Mouse (Mus musculus): ENCODE results near the gene Mmp23.
"Not testable (repeated sequence)": the region's sequence is repeated elsewhere in the genome, so short reads cannot be mapped to it uniquely, and the experiment has no call there.

Mmp23 gene

DNA sequence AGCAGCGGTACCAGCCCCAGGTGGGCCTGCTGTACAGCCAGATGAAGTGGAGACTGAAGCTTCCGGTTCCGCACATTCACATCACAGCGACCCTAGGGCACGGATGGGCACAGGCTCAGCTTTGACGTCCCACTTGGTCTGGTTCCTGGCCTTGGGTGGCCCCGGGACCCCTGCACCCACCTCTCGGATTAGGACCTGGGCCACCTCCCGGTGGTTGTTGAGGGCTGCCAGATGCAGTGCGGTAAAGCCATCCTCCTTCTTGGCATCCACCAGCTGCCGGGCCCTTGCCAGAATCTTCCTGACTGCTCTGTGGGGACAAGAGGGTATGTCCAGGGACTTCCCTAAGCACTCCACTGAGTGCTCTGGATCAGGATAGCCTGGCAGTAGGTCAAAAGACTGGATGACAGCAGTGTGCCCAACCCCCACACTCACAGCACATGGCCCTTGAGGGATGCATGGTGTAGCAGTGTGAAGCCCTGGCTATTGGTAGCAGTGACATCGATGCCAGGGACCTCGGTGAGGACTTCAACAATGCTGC is 3.1 kb upstream of the Mmp23 start:
- in situ Hi-C loops (cut with MboI, MseI) = loop anchor here in 1 of 2 experiments (5.0 kb wide), 1 partner anchor 36 kb away; the partner anchor contains the start of gene Fndc10

DNA sequence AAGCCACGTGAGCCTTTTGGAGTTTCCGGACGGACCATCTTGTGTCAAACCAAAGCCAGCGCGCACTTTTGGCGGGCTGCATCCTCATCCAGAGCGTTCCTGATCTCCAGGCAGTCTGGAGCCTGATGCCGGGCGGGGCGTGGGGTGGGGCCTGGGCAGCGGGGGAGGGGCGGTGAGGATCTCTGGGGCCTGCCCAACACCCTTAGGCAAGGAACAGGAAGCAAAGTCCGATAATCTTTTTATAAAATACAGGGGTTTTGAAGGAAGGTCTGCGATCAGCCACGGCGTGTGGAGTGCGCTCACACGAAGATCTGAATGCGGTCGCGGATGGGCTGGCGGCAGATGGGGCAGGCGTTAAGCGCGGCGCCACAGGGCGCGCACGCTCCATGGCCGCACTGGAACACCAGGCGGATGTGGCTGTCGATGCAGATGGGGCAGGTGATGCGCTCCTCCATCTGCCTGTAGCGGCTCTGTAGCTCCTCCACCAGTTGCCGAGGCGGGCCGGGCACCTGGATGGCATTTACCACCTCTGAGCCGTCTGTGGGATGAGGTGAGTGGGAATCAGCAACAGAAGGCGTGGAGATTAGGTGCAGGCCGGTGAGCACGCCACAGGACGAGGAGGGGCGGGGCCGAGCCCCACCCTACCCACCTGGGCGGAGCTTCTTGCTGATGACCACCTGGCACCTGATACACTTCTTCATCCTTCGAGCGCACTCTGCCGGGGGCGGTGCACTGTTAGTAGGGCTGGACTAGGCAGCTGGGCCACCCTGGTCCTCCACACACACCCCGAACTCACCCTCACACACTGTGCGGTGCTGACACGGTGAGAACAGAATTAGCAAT is 1.5 kb upstream of the Mmp23 start:
- in situ Hi-C loops (cut with MboI, MseI) = loop anchor here in 1 of 2 experiments (5.0 kb wide), 1 partner anchor 38 kb away; the partner anchor contains the start of gene Fndc10

DNA sequence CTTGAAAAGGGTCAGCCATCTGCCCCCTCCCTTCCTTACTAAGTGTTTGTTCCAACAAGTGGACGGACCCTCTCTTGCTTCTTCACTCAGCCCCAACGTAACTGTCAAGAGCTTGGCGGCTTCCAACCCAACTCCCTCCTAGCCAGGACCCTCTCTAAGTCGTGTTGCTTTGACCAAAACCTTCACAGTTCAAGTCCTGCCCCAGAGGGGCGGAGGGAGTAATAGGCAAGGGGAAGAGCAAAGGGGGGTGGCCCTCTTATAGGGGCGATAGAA is 935 bp upstream of the Mmp23 start:
- in situ Hi-C loops (cut with MboI, MseI) = no loop called here

DNA sequence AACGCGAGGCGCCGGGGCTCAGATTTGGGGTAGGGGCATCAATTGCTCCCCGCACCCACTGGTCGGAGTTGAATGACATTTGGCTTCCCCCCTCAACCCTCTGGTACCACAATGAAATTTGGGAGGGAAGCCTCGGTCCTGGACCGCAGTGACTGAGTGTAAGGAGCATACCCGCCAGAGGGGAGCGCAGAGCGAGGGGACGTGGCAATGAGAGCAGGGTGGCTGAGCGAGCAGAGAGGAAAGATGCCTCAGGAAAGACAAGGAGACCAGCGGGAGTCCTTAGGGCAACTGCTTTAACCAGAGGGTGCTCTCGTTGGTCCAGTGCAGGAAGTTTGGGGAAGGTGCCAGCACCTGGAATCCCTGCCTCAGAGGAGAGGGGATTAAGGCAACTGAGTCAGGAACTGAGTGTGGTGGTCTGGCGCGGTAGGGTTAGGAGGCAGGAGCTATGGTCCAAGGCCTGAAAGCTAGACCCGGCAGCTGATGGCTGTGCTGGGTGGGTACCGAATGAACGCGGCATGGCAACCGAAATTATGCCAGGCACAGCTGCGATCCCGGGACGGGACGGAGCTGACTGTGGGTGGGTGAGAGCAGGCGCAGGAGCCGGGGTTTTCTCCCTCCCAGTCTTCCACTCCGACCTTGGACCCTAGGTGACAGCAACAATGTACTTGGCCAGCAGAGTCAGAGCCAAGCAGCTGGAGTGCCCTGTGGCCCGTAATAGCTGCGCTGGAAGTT is 433 bp upstream of the Mmp23 start:
- in situ Hi-C loops (cut with MboI, MseI) = no loop called here

DNA sequence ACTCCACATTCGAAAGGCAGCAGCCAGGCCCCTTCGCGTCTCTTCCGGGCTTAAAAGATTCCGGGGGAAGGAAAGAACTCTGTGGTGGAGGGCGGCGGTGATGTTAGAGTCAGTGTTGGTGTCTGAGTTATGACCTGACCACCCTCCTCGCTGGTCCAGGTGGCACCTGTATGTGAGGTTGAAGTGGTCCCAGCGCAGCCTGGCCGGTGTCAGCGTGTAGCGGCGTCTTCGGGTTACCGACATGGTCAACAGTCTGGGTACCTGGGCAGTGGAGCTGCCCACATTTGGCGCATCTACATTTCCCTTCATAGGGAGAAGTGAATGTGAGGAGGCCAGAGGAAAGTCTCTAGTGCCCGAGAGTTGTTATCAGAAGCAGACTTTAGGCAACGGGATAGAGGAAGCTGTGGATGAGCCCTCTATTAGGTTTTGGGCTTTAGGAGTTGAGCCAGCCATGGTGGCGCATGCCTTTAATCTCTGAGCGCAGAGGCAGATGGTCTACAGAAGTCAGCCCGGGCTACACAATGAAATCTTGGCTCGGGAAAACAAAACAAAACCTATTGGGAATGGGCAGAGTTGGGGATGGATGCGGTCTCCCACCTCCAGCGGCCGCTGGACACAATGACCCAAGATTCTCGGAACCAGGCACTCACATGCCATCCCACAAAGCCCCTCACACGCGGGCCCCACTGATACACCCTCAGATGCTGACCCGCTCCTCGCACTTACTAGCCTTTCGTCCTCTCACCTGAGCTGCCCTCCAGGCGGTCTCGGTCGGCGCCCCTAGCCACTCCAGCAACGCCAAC is 700 bp downstream of the Mmp23 start:
- in situ Hi-C loops (cut with MboI, MseI) = no loop called here

DNA sequence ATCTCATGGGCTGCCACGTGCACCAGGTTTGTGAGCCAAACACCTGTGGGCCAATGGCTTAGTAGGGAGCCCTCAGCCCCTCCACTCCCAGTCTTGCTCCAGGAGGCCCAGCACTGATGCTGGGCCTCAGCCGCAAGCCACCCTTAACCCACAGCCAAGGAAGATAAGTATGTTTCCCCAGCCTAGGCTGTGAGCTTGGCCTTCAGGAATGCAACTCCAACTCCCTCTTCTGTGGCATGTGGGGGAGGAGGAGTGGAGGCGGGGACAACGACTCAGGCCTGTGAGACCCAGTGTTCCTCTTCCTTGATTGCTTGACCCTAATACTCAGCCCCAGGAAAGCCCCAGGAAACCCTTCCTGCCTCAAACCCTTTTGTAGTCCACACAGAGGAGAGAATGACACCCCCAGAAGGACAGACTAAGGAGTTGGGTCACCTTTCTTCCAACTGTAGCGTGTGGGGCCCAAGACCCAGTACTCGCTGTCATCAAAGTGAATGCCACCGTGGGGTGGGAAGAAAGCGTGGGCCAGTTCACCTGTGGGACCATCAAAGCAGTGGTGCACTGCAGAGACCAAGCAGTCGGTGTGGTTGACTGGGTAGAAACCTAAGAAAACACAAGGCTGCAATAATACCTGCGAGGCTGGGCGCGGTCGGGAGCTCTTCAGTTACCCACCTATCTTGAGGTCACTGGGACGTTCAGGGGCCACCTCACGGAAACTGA is 1.5 kb downstream of the Mmp23 start:
- in situ Hi-C loops (cut with MboI, MseI) = no loop called here

DNA sequence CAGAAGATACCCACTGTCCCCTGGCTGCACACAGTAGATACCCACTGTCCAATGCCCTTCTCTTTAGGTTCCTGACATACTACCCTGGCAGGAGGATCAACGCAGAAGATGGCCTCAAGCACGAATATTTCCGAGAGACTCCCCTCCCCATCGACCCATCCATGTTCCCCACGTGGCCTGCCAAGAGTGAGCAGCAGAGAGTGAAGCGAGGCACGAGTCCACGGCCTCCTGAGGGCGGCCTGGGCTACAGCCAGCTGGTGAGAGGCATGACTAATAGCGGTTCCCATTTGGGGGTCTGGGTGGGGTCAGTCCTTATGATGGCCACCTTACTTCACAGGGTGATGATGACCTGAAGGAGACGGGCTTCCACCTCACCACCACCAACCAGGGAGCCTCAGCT is 3.8 kb downstream of the Mmp23 start:
- in situ Hi-C loops (cut with MboI, MseI) = no loop called here

DNA sequence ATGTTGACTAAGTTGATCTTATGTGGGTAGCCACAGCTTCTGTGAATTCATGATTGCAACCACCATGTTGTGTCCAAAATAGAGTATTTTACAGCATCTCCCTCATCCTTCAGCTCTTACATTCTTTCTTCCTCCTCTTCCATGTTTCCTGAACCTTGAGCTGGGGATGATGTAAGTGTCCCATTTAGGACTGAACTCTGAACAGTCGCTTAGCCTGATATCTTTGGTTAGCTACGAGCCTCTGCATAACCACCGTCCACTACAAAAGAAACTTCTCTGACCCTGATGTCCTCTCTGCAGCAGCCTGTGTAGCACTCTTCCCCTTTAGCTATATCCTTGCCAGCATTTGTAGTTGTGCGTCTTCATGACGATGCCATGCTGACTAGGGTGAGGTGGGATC is 7.5 kb downstream of the Mmp23 start:
- in situ Hi-C loops (cut with MboI, MseI) = no loop called here

DNA sequence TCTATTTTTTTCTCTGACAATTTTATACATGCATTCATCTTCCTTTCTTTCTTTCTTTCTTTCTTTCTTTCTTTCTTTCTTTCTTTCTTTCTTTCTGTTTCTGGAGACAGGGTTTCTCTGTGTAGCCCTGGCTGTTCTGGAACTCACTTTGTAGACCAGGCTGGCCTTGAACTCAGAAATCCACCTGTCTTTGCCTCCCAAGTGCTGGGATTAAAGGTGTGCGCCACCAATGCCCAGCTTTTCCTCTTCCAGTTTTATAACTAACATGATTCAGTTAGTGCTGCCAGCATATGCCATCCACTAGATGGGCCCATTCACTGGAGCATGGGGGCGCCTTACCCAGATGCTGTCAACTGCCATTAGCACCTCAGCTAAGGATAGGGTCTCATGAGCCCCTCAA is 7.9 kb downstream of the Mmp23 start, which contains the start of gene Gm10563:
TSS of gene Gm10563 (minus strand) at position 101 of the 400 bp plus-strand sequence.
- in situ Hi-C loops (cut with MboI, MseI) = not testable (repeated sequence)

DNA sequence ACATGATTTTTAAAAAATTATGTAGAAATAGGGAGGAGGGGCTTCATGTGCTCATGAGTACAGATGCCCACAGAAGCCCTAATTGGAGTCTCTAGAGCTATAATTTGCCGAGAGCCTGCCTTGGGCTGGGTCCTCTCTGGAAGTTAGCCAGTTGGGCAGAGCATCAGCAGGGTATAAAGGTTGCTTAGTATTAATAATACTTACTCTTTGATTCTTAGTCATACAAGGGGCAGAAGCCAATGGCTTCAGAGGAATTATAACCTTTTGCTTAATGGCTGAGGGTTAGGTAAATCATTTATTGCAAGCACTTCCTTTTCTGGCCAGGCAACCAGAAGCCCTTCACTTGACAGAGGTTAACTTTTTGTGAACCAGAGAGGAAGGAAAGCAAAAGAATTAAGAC is 9.7 kb downstream of the Mmp23 start:
- in situ Hi-C loops (cut with MboI, MseI) = no loop called here

DNA sequence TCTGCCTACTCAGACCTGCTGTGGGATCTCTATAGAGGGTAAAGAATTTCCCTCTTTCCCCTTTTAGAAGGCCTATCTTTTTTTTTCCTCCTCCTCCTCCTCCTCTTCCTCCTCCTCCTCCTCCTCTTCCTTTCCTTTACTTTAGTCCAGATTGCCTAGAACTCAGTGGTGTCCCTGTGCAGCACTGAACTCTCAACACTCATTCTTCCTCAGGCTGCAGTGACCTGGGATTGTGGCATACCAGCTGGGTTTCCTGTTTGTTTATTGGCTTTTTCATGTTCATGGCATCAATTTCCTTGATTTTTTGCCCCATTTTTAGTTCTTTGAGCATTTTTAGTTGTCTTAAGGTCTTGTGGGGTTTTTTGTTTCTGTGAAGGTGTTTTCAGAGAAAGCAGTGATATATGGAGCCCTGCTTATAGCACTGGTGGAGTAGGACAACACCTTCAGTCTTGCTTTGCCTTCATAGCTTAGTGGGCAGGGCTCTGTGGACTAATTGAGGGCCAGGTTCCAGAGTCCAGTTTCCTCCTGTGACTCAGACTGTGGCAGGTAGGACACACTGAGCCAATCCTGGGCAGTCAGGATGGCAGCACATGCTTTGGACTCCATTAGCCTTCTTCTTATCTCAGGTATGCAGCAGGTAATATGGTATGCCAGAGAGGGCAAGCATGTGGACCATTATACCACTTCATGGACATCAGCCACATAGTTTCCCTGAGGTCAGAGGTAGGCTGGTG is 17.3 kb downstream of the Mmp23 start:
- in situ Hi-C loops (cut with MboI, MseI) = no loop called here

DNA sequence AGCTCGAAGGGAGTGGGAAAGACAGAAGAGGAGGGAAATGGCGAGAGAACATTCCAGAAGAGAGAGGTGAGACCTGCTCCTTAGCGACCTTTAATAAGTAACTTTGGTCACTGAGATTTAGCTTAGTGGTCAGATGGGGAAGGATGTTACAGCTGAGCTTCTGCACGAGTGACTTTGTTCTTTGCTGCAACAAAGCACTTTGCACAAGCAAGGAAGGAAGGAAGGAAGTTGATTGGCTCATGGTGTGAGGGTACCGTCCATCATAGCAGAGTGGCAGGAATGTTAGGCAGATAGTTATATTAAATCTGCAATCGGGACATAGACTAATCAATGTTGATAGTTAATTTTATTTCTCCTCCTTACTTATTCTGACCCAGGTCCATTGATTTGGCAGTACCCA is 22.9 kb downstream of the Mmp23 start:
- in situ Hi-C loops (cut with MboI, MseI) = no loop called here

DNA sequence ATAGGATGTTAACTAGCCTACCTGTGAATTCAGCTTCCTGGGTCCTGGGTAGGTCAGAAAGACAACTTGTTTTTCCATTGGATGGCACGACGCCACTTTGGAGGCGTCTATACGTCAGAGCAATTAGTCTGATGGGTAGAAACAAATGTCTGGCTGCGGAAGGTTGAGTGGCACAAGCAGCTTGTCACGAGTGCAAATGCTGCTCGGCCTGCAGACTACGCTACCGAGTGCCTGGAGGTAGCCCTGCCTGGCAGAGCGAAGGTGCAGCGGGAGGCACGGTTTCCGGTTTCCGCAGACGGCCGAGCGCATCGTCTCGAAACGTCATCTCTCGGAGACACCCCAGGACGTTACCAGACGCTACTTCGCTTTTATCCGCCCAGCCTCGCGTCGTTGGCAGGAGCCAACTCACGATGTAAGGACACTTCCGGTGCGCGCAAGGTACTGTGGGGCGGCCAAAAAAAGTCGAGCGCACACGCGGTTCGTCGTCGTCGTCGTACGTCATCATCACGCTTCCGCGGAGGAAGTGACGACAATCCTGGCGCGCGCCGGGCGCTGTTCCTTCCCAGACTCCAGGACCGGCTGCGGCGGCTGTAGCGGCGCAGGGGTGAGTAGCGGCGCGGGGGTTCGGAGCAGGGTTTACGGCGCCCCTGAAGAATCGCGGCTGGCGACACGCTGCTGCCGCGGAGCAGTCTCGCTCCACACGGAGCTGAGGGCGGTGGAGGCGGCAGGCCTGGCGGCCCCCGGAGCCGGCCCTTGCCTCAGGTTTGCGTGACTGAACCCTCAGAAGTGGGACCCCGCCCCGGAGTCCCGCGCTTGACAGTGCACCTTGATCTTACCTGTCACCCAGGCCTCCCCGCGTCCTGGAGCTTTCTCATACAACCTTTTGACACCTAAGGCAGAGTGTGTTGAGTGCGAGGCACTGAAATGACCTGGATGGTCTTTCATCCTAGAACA is 28.6 kb downstream of the Mmp23 start, which contains the start of gene Cdk11b:
TSS of gene Cdk11b (plus strand) at position 517 of the 954 bp plus-strand sequence.
- in situ Hi-C loops (cut with MboI, MseI) = no loop called here

DNA sequence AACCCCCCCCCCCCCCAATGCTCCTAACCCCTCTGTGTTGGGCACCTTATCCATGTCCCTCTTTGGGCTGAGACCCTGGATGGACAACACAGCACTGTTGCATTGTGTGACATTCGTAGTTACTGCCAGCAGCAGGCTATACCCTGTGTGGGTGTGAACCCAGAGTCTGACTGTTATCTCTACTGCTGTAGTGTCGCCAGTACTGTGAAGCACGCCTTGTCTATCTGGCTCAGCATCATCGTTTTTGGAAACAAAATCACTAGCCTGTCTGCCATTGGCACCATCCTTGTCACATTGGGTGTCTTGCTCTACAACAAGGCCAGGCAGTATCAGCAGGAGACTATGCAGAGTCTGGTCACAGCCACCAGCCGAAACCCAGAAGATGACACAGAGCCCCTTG is 34.9 kb downstream of the Mmp23 start:
- in situ Hi-C loops (cut with MboI, MseI) = no loop called here

DNA sequence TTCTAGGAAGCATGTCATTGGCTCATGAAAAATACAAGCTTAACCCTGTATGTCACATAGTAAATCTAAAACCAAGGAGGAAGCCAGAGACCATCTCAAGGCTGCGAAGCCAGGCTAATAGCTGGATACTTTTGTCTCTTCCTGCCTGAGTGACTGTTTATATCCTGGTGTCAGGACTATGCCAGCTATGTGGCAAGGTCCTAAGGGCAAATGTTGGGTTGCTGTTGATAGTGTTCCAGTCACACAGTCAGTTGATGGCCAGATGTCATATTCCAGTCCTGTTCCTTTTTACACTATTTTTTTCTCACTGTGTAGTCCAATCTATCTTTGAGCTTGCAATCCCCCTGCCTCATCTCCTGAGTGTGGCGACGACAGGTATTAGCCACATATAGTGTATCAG is 39.9 kb downstream of the Mmp23 start:
- in situ Hi-C loops (cut with MboI, MseI) = no loop called here

DNA sequence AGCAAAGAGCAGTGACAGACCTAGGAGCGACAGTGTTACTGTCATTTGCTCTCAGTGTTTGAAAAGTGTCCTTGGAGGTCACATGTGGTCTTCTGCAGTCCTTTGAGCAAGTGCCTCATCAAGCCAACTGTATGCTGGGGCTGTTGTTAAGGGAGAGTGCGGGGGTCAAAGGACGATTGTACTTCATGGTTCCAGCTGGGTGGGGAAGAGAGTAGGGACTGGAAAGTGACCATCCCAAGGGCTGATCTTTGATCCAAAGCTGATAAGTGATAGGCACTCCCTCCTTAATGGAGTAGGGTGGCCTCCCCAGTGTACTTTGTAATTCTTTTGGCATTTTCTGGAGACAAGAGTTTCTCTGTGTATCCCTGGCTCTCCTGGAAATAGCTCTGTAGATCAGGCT is 41.3 kb downstream of the Mmp23 start:
- in situ Hi-C loops (cut with MboI, MseI) = no loop called here

DNA sequence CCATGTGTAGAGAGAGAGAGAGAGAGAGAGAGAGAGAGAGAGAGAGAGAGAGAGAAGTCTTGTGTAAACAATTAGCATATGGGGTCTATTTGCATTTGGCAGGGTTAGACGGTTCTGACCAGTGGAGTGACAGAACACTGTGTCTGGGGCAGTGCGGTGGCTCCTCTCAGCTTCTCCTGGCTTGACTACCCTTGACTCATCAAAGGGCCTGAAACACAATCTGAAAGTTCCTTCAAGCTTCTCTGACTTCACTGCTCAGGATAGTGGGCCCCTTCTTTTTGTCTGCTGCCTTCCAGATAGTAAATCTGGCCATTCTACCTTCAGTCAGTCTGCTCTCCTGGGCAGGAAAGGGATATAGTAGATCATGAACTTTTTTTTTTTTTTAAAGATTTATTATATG is 46.4 kb downstream of the Mmp23 start:
- in situ Hi-C loops (cut with MboI, MseI) = no loop called here

DNA sequence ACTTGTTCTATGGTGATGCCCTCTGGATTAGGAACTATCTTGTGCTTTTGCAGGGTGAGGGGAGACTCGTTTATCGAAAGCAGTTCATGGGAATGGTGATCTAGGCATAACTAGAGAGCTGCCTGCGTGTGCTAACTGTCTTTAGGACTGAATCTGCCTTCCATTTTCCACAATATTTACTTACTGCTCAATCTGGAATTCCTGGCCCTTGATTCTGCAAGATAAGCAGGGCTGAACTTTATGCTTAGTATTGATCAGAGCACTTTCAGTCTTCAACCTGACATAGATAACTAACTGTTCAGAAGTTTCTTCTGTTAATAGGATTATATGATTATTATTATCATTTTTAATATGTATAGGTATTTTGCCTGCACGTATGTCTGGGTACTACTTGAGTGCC is 48.1 kb downstream of the Mmp23 start:
- in situ Hi-C loops (cut with MboI, MseI) = no loop called here

DNA sequence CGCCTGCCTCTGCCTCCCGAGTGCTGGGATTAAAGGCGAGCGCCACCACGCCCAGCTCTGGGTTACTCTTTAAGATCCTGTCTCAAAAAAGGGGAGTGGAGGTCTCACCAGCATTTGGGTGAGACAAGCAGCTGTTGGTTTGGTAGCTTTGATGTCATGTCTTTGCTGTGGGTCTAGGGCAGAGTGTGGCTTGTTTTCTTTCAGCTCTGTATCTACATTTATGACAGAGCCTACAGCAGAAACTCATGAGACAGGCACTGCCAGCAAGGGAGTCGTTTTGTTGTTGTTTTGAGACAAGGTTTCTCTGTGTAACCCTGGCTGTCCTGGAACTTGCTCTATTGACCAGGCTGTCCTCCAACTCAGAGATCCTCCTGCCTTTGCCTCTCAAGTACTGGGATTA is 49.4 kb downstream of the Mmp23 start:
- in situ Hi-C loops (cut with MboI, MseI) = no loop called here
